Mouse (Mus musculus): ENCODE measurements around the gene Hapln4. TPM values are rescaled to one million over a fixed set of nuclear protein-coding genes. Genes with fewer than 3 reads are reported as not detected.
A peak's percentile ranks its signal among the peaks of the same experiment; 100 is the strongest.

The Hapln4 gene
- total RNA-seq, 4 experiments from 2014 or later: 0.06 TPM; not detected in 3

GRCm38 (mm10) chr8:70099276-70099675 is 16.0 kb downstream of the Hapln4 start:
- DNase-seq (ENCODE audit: low spot score): no peak

GRCm38 (mm10) chr8:70100241-70100640 is 17.0 kb downstream of the Hapln4 start:
- no peak for DNase-seq (ENCODE audit: low spot score)

GRCm38 (mm10) chr8:70104506-70104905 is 21.2 kb downstream of the Hapln4 start:
- no peak for DNase-seq (ENCODE audit: low spot score)

- DNase-seq (ENCODE audit: low spot score): no peak
Observed at GRCm38 (mm10) chr8:70104922-70105321, 21.7 kb downstream of the Hapln4 start.

GRCm38 (mm10) chr8:70110451-70110850 is 27.2 kb downstream of the Hapln4 start:
- DNase-seq (ENCODE audit: low spot score): no peak

GRCm38 (mm10) chr8:70111192-70111795 is 28.0 kb downstream of the Hapln4 start:
- no peak for DNase-seq (ENCODE audit: low spot score)

GRCm38 (mm10) chr8:70112401-70113016 is 29.3 kb downstream of the Hapln4 start:
- DNase-seq (ENCODE audit: low spot score): no peak

- DNase-seq (ENCODE audit: low spot score): no peak
Observed at GRCm38 (mm10) chr8:70114488-70114887, 31.2 kb downstream of the Hapln4 start.

GRCm38 (mm10) chr8:70114892-70115291 is 31.6 kb downstream of the Hapln4 start:
- no peak for DNase-seq (ENCODE audit: low spot score)

GRCm38 (mm10) chr8:70117611-70118010 is 34.4 kb downstream of the Hapln4 start:
- no peak for DNase-seq (ENCODE audit: low spot score)

GRCm38 (mm10) chr8:70118726-70119700 is 35.8 kb downstream of the Hapln4 start:
- DNase-seq (ENCODE audit: low spot score): no peak

GRCm38 (mm10) chr8:70120667-70121066 is 37.4 kb downstream of the Hapln4 start, which contains the start of gene Ncan:
Ncan (minus strand) TSS chr8:70120873.
- DNase-seq (ENCODE audit: low spot score): no peak

- no peak for DNase-seq (ENCODE audit: low spot score)
Observed at GRCm38 (mm10) chr8:70122863-70123262, 39.6 kb downstream of the Hapln4 start.

GRCm38 (mm10) chr8:70124992-70125391 is 41.7 kb downstream of the Hapln4 start:
- DNase-seq (ENCODE audit: low spot score): no peak

GRCm38 (mm10) chr8:70128435-70128834 is 45.2 kb downstream of the Hapln4 start:
- peak; percentile 75 for DNase-seq (ENCODE audit: low spot score)

GRCm38 (mm10) chr8:70129309-70129952 is 46.2 kb downstream of the Hapln4 start:
- DNase-seq (ENCODE audit: low spot score): peak; percentile 51

GRCm38 (mm10) chr8:70130066-70130465 is 46.8 kb downstream of the Hapln4 start:
- DNase-seq (ENCODE audit: low spot score): no peak

- peak; percentile 81 for DNase-seq (ENCODE audit: low spot score)
Observed at GRCm38 (mm10) chr8:70131166-70131883, 48.1 kb downstream of the Hapln4 start, which contains the start of gene Nr2c2ap. Nr2c2ap (plus strand) TSS chr8:70131333.

GRCm38 (mm10) chr8:70134086-70134485 is 50.8 kb downstream of the Hapln4 start:
- DNase-seq (ENCODE audit: low spot score): no peak

GRCm38 (mm10) chr8:70134931-70135330 is 51.7 kb downstream of the Hapln4 start:
- no peak for DNase-seq (ENCODE audit: low spot score)

- no peak for DNase-seq (ENCODE audit: low spot score)
Observed at GRCm38 (mm10) chr8:70136591-70136990, 53.3 kb downstream of the Hapln4 start.
